ENCODE assay signal across 8 mouse cellular contexts in genomic region chr11:69901406-69901846, GRCm38 (mm10). TPM values are rescaled to one million over a fixed set of nuclear protein-coding genes. Genes with fewer than 3 reads are reported as not detected.
DNase-seq lines count a peak whose midpoint lies in the region; ATAC-seq and TF ChIP-seq lines count a peak whose summit lies in the region.

No protein-coding gene starts in this region.

- DNase-seq in adrenal gland, postnatal 14 days: peak; percentile 98
- DNase-seq in embryonic facial prominence, embryonic 10.5 days (ENCODE audit: low spot score): peak; percentile 98
- DNase-seq in gonadal fat pad, adult 2 months (ENCODE audit: low read depth): peak; percentile 62
- peak; percentile 97 for DNase-seq in left cerebral cortex, postnatal 4 days
- DNase-seq in midbrain, embryonic 11.5 days (ENCODE audit: low spot score, missing footprints): peak; percentile 99
- peak; percentile 87 for DNase-seq in right cerebral cortex, postnatal 4 days
- peak; percentile 96 for DNase-seq in yolk sac, embryonic 10.5 days (ENCODE audit: low spot score)

- no peak for TF ChIP-seq CTCF in intestine, postnatal 0 days (IDR thresholded peaks at IDR 0.05; ENCODE audit: low read depth)

- H3K4me3 ChIP-seq in embryonic facial prominence, embryonic 10.5 days: peak overlapping the region; percentile 93
- H3K4me3 ChIP-seq in intestine, postnatal 0 days (ENCODE audit: low read depth, low read length): peak overlapping the region; percentile 75
- peak overlapping the region; percentile 98 for H3K4me3 ChIP-seq in midbrain, embryonic 11.5 days (ENCODE audit: low read depth, low read length)

- WGBS in embryonic facial prominence, embryonic 10.5 days: under 1% methylated on average over 42 of the region's 42 CpGs
- under 1% methylated on average over 42 of the region's 42 CpGs for WGBS in intestine, postnatal 0 days
- WGBS in midbrain, embryonic 11.5 days: under 1% methylated on average over 42 of the region's 42 CpGs

- peak overlapping the region; percentile 99 for H3K27ac ChIP-seq in embryonic facial prominence, embryonic 10.5 days (replicated peaks)
- peak overlapping the region; percentile 89 for H3K27ac ChIP-seq in intestine, postnatal 0 days (ENCODE audit: low read depth, low read length)
- H3K27ac ChIP-seq in midbrain, embryonic 11.5 days (ENCODE audit: low read depth, low read length): peak overlapping the region; percentile 86

- no peaks in the 10 kb centered on the region for H3K9me3 ChIP-seq in embryonic facial prominence, embryonic 10.5 days
- H3K9me3 ChIP-seq in intestine, postnatal 0 days (ENCODE audit: control insufficient read depth): no peaks in the 10 kb centered on the region
- no peaks in the 10 kb centered on the region for H3K9me3 ChIP-seq in midbrain, embryonic 11.5 days (ENCODE audit: control insufficient read depth, low read length)

- intact Hi-C loops in left cerebral cortex, postnatal 4 days (cut with DNase I): no loop called here

- peak overlapping the region; percentile 65 for H3K9ac ChIP-seq in intestine, postnatal 0 days (ENCODE audit: low read depth, low read length)
- H3K9ac ChIP-seq in midbrain, embryonic 11.5 days (ENCODE audit: low read length): peak overlapping the region; percentile 95

- H3K4me2 ChIP-seq in intestine, postnatal 0 days (replicated peaks; ENCODE audit: low read depth): peak overlapping the region; percentile 98
- peak overlapping the region; percentile 99 for H3K4me2 ChIP-seq in midbrain, embryonic 11.5 days

- H3K27me3 ChIP-seq in embryonic facial prominence, embryonic 10.5 days (replicated peaks; ENCODE audit: low read depth, poor library complexity, severe bottlenecking): no peaks in the 10 kb centered on the region; the same call in 1 of the 2 replicates
- H3K27me3 ChIP-seq in intestine, postnatal 0 days (replicated peaks; ENCODE audit: control insufficient read depth, insufficient read depth, low read length): no peaks in the 10 kb centered on the region
- H3K27me3 ChIP-seq in midbrain, embryonic 11.5 days (ENCODE audit: control insufficient read depth, insufficient read depth, low read length): no peaks in the 10 kb centered on the region

- ATAC-seq in intestine, postnatal 0 days: peak; percentile 80
- ATAC-seq in midbrain, embryonic 11.5 days (ENCODE audit: low FRiP score): peak; percentile 80

- peaks cover 42% of the 10 kb centered on the region for H3K4me1 ChIP-seq in embryonic facial prominence, embryonic 10.5 days
- no peaks in the 10 kb centered on the region for H3K4me1 ChIP-seq in intestine, postnatal 0 days (replicated peaks; ENCODE audit: control insufficient read depth, insufficient read depth, low read length)
- H3K4me1 ChIP-seq in midbrain, embryonic 11.5 days (ENCODE audit: control insufficient read depth, insufficient read depth, low read length): peaks cover 22% of the 10 kb centered on the region

- H3K36me3 ChIP-seq in embryonic facial prominence, embryonic 10.5 days (replicated peaks): peaks cover 46% of the 10 kb centered on the region
- H3K36me3 ChIP-seq in intestine, postnatal 0 days (ENCODE audit: control insufficient read depth, insufficient read depth): peaks cover 26% of the 10 kb centered on the region
- peaks cover 17% of the 10 kb centered on the region for H3K36me3 ChIP-seq in midbrain, embryonic 11.5 days (ENCODE audit: control insufficient read depth, insufficient read depth, low read length)

RNA-seq across cellular contexts. Expression of gene Neurl4, which starts 0.6 kb away (rescaled TPM):
- 45.9 and 48.8 TPM in 2 replicates for total RNA-seq in adrenal gland, postnatal 14 days (2021)
- 10.9 and 11.1 TPM in 2 replicates for polyA plus RNA-seq in embryonic facial prominence, embryonic 10.5 days (2016; fragmentation: Nextera tagmentation; extraction: Ambion mirVana)
- polyA plus RNA-seq in gonadal fat pad, adult 2 months (2012; rRNA removed): 42.3 and 45.0 TPM in 2 replicates
- polyA plus RNA-seq in intestine, postnatal 0 days (2015; fragmentation: Nextera tagmentation; extraction: Ambion mirVana): 9.7 and 10.3 TPM in 2 replicates
- total RNA-seq in left cerebral cortex, postnatal 4 days (2021): 100 to 1,000 TPM; 157 to 165 TPM
- 15.6 and 16.3 TPM in 2 replicates for polyA plus RNA-seq in midbrain, embryonic 11.5 days (2014; fragmentation: Nextera tagmentation; extraction: Ambion mirVana)

RNA-seq across cellular contexts. Expression of gene 2810408A11Rik, which starts 0.6 kb away (rescaled TPM):
- 1.8 and 2.1 TPM in 2 replicates for total RNA-seq in adrenal gland, postnatal 14 days (2021)
- polyA plus RNA-seq in embryonic facial prominence, embryonic 10.5 days (2016; fragmentation: Nextera tagmentation; extraction: Ambion mirVana): 14.7 and 14.8 TPM in 2 replicates
- 5.4 and 5.9 TPM in 2 replicates for polyA plus RNA-seq in gonadal fat pad, adult 2 months (2012; rRNA removed)
- 3.5 and 3.8 TPM in 2 replicates for polyA plus RNA-seq in intestine, postnatal 0 days (2015; fragmentation: Nextera tagmentation; extraction: Ambion mirVana)
- 10 to 100 TPM in 1 of 2 experiments, 1 to 10 TPM in 1; 8.3 to 10.7 TPM for total RNA-seq in left cerebral cortex, postnatal 4 days (2021)
- polyA plus RNA-seq in midbrain, embryonic 11.5 days (2014; fragmentation: Nextera tagmentation; extraction: Ambion mirVana): 15.3 and 17.8 TPM in 2 replicates

RNA-seq across cellular contexts. Expression of gene Acap1, which starts 6.1 kb away (rescaled TPM):
- 2.1 and 14.4 TPM in 2 replicates for total RNA-seq in adrenal gland, postnatal 14 days (2021)
- 1.3 and 1.5 TPM in 2 replicates for polyA plus RNA-seq in embryonic facial prominence, embryonic 10.5 days (2016; fragmentation: Nextera tagmentation; extraction: Ambion mirVana)
- 37.7 and 38.2 TPM in 2 replicates for polyA plus RNA-seq in gonadal fat pad, adult 2 months (2012; rRNA removed)
- 1.1 TPM in 2 replicates for polyA plus RNA-seq in intestine, postnatal 0 days (2015; fragmentation: Nextera tagmentation; extraction: Ambion mirVana)
- total RNA-seq in left cerebral cortex, postnatal 4 days (2021): under 1 TPM; 0.50 to 0.72 TPM
- 0.36 and 0.59 TPM in 2 replicates for polyA plus RNA-seq in midbrain, embryonic 11.5 days (2014; fragmentation: Nextera tagmentation; extraction: Ambion mirVana)

RNA-seq across cellular contexts. Expression of gene Gps2, which starts 12.3 kb away (rescaled TPM):
- 52.3 and 57.3 TPM in 2 replicates for total RNA-seq in adrenal gland, postnatal 14 days (2021)
- polyA plus RNA-seq in embryonic facial prominence, embryonic 10.5 days (2016; fragmentation: Nextera tagmentation; extraction: Ambion mirVana): 87.6 and 89.1 TPM in 2 replicates
- 56.9 and 61.2 TPM in 2 replicates for polyA plus RNA-seq in gonadal fat pad, adult 2 months (2012; rRNA removed)
- polyA plus RNA-seq in intestine, postnatal 0 days (2015; fragmentation: Nextera tagmentation; extraction: Ambion mirVana): 40.4 and 42.3 TPM in 2 replicates
- 10 to 100 TPM; 37.8 to 38.3 TPM for total RNA-seq in left cerebral cortex, postnatal 4 days (2021)
- polyA plus RNA-seq in midbrain, embryonic 11.5 days (2014; fragmentation: Nextera tagmentation; extraction: Ambion mirVana): 92.2 and 95.8 TPM in 2 replicates

RNA-seq across cellular contexts. Expression of gene Kctd11, which starts 20.2 kb away (rescaled TPM):
- total RNA-seq in adrenal gland, postnatal 14 days (2021): 4.1 and 4.4 TPM in 2 replicates
- polyA plus RNA-seq in embryonic facial prominence, embryonic 10.5 days (2016; fragmentation: Nextera tagmentation; extraction: Ambion mirVana): 6.8 and 7.0 TPM in 2 replicates
- polyA plus RNA-seq in gonadal fat pad, adult 2 months (2012; rRNA removed): 9.0 and 10.0 TPM in 2 replicates
- polyA plus RNA-seq in intestine, postnatal 0 days (2015; fragmentation: Nextera tagmentation; extraction: Ambion mirVana): 4.0 and 4.1 TPM in 2 replicates
- total RNA-seq in left cerebral cortex, postnatal 4 days (2021): 1 to 10 TPM in 1 of 2 experiments, under 1 TPM in 1; 0.38 to 1.0 TPM
- 3.1 and 3.9 TPM in 2 replicates for polyA plus RNA-seq in midbrain, embryonic 11.5 days (2014; fragmentation: Nextera tagmentation; extraction: Ambion mirVana)

Comparison
In these comparisons a context has a peak if more than half of its experiments do, and no peak if none do; other contexts are left out.
1. Peak in every context shown above with its lines: DNase-seq, ATAC-seq, H3K4me3 ChIP-seq and H3K27ac ChIP-seq.
2. RNA of gene Acap1, which starts 6.1 kb away (polyA plus RNA-seq): 37.7 to 38.2 TPM in gonadal fat pad, adult 2 months; 1.3 to 1.5 TPM in embryonic facial prominence, embryonic 10.5 days, 1.1 TPM in intestine, postnatal 0 days and 0.36 to 0.59 TPM in midbrain, embryonic 11.5 days; every median in the first group is over 10 times any median in the second.